Mouse (Mus musculus): ENCODE data around the gene Olfr846.

Gene Olfr846

GRCm38 (mm10) chr9:19363905-19364304 lies at the start of gene Olfr846:
Gene Olfr846, minus strand, starts transcription at chr9:19364005.
- DNase-seq: no peak

DNA sequence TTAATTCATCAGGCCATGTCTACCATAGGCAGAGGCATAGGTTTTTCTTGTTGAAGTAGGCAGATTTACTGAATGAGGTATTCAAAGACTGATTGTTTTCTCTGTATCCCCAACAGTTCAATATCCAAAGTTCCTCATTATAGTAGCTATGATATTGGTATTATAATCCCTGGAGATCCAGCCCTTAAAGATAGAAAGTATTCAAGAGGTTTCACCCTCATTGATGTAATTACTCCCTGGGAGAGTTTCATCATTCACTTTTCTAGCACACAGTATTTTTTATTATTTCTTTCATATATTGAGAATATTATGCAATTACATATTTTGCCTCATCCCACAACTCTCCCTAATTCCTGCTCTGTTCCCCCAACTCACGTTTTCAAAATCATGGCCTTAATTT lies 14.8 kb upstream of the Olfr846 start, which contains the start of gene Olfr847:
Olfr847 (minus strand) TSS at position 101 of the 400 bp plus-strand sequence.
- no peak for DNase-seq

DNA sequence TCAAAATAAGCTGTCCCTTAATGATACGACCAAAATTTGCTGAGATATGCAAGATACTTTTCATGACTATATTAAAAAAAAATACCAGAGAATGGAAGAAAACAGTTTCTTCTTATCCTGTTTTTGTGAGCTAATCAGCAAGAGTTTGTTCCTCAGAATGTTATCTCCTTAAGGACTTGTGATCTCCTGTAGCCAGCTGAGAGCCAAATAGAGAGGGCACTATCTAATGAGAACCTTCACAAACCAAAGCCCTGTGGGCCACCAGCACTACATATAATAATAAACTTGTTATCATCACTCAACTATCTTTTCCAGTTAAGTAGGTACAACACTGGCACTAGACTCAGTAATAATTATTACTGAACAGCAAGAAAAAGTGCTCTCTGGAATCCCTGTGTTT lies 27.6 kb downstream of the Olfr846 start, which contains the start of gene Olfr845:
Olfr845 (plus strand) TSS at position 301 of the 400 bp plus-strand sequence.
- DNase-seq: no peak

DNA sequence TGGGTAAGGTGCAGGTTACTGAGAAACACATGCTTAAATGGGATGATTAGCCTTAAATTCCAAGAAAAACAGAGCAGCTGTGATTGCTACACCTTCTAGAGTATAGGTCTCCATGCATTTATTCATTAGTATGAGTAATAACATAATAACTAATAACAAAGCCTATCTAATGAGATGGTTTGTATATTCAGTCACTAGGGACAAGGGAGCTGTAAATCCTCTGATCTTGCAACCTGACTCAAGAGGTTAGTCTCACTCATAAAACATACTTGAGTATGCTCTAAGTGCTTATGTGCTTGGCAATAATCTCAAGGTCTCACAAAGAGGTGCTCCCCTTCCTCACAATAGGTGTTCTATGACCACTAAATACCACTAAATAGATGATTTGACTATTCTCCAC lies 47.8 kb downstream of the Olfr846 start, which contains the start of gene Olfr844:
Olfr844 (plus strand) TSS at position 301 of the 400 bp plus-strand sequence.
- DNase-seq: no peak
